Mouse (Mus musculus) fibroblast of lung, adult 2 months (primary cell): ENCODE data around the gene Prkx.
A peak's percentile ranks its signal among the peaks of the same experiment; 100 is the strongest.

Experiments used
- DNase-seq: peaks from one replicate; pipeline ENCODE4 v3.0.0-alpha.2; 2011; ENCODE audit warnings: low read depth

The Prkx gene

GRCm38 (mm10) chrX:77796238-77796835, at the start of gene Prkx:
Prkx (minus strand) TSS chrX:77796278.
- no peak for DNase-seq

- DNase-seq, result no peak
Observed at GRCm38 (mm10) chrX:77812031-77812430, 16.0 kb upstream of the Prkx start.

- peak; percentile 31 for DNase-seq
Observed at GRCm38 (mm10) chrX:77810608-77811206, 14.6 kb upstream of the Prkx start.

GRCm38 (mm10) chrX:77808602-77809001, 12.5 kb upstream of the Prkx start:
- no peak for DNase-seq

- DNase-seq, result no peak
Observed at GRCm38 (mm10) chrX:77802293-77802692, 6.2 kb upstream of the Prkx start.

- DNase-seq, result no peak
Observed at GRCm38 (mm10) chrX:77801543-77801942, 5.5 kb upstream of the Prkx start.

GRCm38 (mm10) chrX:77799554-77799953, 3.5 kb upstream of the Prkx start:
- no peak for DNase-seq

GRCm38 (mm10) chrX:77797801-77798200, 1.7 kb upstream of the Prkx start:
- no peak for DNase-seq

- no peak for DNase-seq
Observed at GRCm38 (mm10) chrX:77796916-77797315, 838 bp upstream of the Prkx start.

GRCm38 (mm10) chrX:77795858-77796174, 262 bp downstream of the Prkx start:
- peak; percentile 38 for DNase-seq

GRCm38 (mm10) chrX:77794962-77795857, 868 bp downstream of the Prkx start:
- DNase-seq, result no peak

- DNase-seq, result no peak
Observed at GRCm38 (mm10) chrX:77788675-77789074, 7.4 kb downstream of the Prkx start.

- DNase-seq, result no peak
Observed at GRCm38 (mm10) chrX:77786354-77786753, 9.7 kb downstream of the Prkx start.

GRCm38 (mm10) chrX:77777822-77778221, 18.3 kb downstream of the Prkx start:
- no peak for DNase-seq

GRCm38 (mm10) chrX:77765153-77765552, 30.9 kb downstream of the Prkx start:
- no peak for DNase-seq

- DNase-seq, result no peak
Observed at GRCm38 (mm10) chrX:77744260-77744659, 51.8 kb downstream of the Prkx start.

GRCm38 (mm10) chrX:77741383-77741782, 54.7 kb downstream of the Prkx start:
- DNase-seq, result no peak

- DNase-seq, result no peak
Observed at GRCm38 (mm10) chrX:77733930-77734536, 62.0 kb downstream of the Prkx start.

- no peak for DNase-seq
Observed at GRCm38 (mm10) chrX:77720298-77720697, 75.8 kb downstream of the Prkx start.
